Mouse (Mus musculus) midbrain, postnatal 0 days (tissue): ENCODE results near the gene Nrn1l. TPM values are rescaled to one million over a fixed set of nuclear protein-coding genes. Genes with fewer than 3 reads are reported as not detected.
A peak's percentile ranks its signal among the peaks of the same experiment; 100 is the strongest.

Source experiments
- ATAC-seq: fragments of 200-750 bp; cut with Nextera tagmentation; 2 replicates; pipeline ENCODE4 v1.8.0; 2017; ENCODE audit warnings: moderate number of reproducible peaks, mild to moderate bottlenecking, moderate TSS enrichment, moderate library complexity; ENCODE audit not compliant: low FRiP score
- DNase-seq: peaks from one replicate; pipeline ENCODE4 v3.0.0-alpha.2; 2015; ENCODE audit warnings: low spot score
- H3K27ac ChIP-seq: fragments of 300-500 bp; sonication (generic); 2 replicates; pipeline ENCODE4 v1.5.1; 2014; ENCODE audit warnings: low read depth, mild to moderate bottlenecking, low read length, mixed read lengths
- H3K27me3 ChIP-seq: fragments of 300-500 bp; sonication (generic); 2 replicates; pipeline ENCODE4 v1.6.1; 2014; ENCODE audit warnings: low read length, control low read depth, mixed read lengths; ENCODE audit not compliant: insufficient read depth
- H3K36me3 ChIP-seq: fragments of 300-500 bp; sonication (generic); 2 replicates; pipeline ENCODE4 v1.6.1; 2014; ENCODE audit warnings: low read length, control low read depth, mixed read lengths; ENCODE audit not compliant: insufficient read depth
- H3K4me1 ChIP-seq: fragments of 300-500 bp; sonication (generic); 2 replicates; pipeline ENCODE4 v1.6.1; 2014; ENCODE audit warnings: mild to moderate bottlenecking, control low read depth, antibody characterized with exemption, low read length, mixed read lengths; ENCODE audit not compliant: insufficient read depth
- H3K4me2 ChIP-seq: fragments of 300-500 bp; sonication (generic); 2 replicates; pipeline ENCODE4 v1.6.1; 2014; ENCODE audit warnings: low read depth, mild to moderate bottlenecking, low read length, mixed read lengths; ENCODE audit not compliant: poor library complexity, severe bottlenecking
- H3K4me3 ChIP-seq: fragments of 300-500 bp; sonication (generic); 2 replicates; pipeline ENCODE4 v1.5.1; 2014; ENCODE audit warnings: low read depth, mild to moderate bottlenecking, low read length, moderate library complexity
- H3K9ac ChIP-seq: fragments of 300-500 bp; sonication (generic); replicated peaks from 2 replicates; pipeline ENCODE4 v1.6.1; 2014; ENCODE audit warnings: mild to moderate bottlenecking, low read length, moderate library complexity, mixed read lengths; ENCODE audit not compliant: poor library complexity, severe bottlenecking
- H3K9me3 ChIP-seq: fragments of 300-500 bp; sonication (generic); 2 replicates; pipeline ENCODE4 v1.6.1; 2016; ENCODE audit warnings: low read length, control low read depth
- CTCF ChIP-seq: IDR thresholded peaks from 2 replicates; pipeline ENCODE4 v1.5.1; 2016; ENCODE audit warnings: antibody characterized with exemption, mild to moderate bottlenecking
- WGBS: fragments of 180-500 bp; shearing (Covaris S2); extraction: QIAGEN DNeasy Blood & Tissue Kit; methylation state at CpG from one replicate; pipeline ENCODE4 v1.1.7; 2014; 5-methylcytosine and 5-hydroxymethylcytosine counted together
- polyA plus RNA-seq: library from polyadenylated mRNA; unstranded; fragments of >200 nt; fragmentation: Nextera tagmentation; extraction: Ambion mirVana; gene quantifications from 2 replicates; pipeline ENCODE4 v1.2.1, GENCODE M21; 2015
- total RNA-seq: library from RNA; depleted of rRNA; stranded (reverse); fragments of >200 nt; gene quantifications from 2 replicates; pipeline ENCODE4 v1.2.3, GENCODE M21; 2014

Nrn1l gene
- total and polyA plus RNA-seq, 2 experiments from 2014 or later = 1.3 TPM

GRCm38 (mm10) chr8:105853178-105853577, 40.2 kb upstream of the Nrn1l start, which contains the start of gene Cenpt:
Gene Cenpt, minus strand, starts transcription at chr8:105853278.
- Histone ChIP-seq H3K27me3 (no peaks in the 10 kb centered on the region), H3K4me1 (peaks cover 17% of the 10 kb centered on the region), H3K9ac (no peak within 1 kb of the TSS), H3K27ac (no peak within 1 kb of the TSS), H3K4me2 (no peak within 1 kb of the TSS), H3K9me3 (no peaks in the 10 kb centered on the region), H3K36me3 (peaks cover 11% of the 10 kb centered on the region), H3K4me3 (peak within 1 kb of the TSS; percentile 69; the same call in 1 of the 2 replicates)
- TF ChIP-seq CTCF = no peak
- no peak for ATAC-seq
- no peak for DNase-seq
- 93% methylated on average over 3 of the region's 3 CpGs for WGBS

GRCm38 (mm10) chr8:105854303-105854702, 39.1 kb upstream of the Nrn1l start:
- no peaks in the 10 kb centered on the region for H3K27me3 ChIP-seq
- peaks cover 17% of the 10 kb centered on the region for H3K4me1 ChIP-seq
- no peak for DNase-seq
- 27% methylated on average over 8 of the region's 8 CpGs for WGBS
- TF ChIP-seq CTCF = no peak
- peak overlapping the region; percentile 84 for H3K9ac ChIP-seq
- ATAC-seq = no peak
- 0 out of 2 replicates have a peak, but pooled peaks cover under 1% of the 10 kb centered on the region for H3K36me3 ChIP-seq
- peak overlapping the region; percentile 79 for H3K4me3 ChIP-seq
- H3K27ac ChIP-seq = peak overlapping the region; percentile 88; the same call in 1 of the 2 replicates
- peak overlapping the region; percentile 33 for H3K4me2 ChIP-seq
- H3K9me3 ChIP-seq = no peaks in the 10 kb centered on the region

- DNase-seq = peak; percentile 95
- WGBS = under 1% methylated on average over 41 of the region's 43 CpGs
- Histone ChIP-seq H3K27me3 (no peaks in the 10 kb centered on the region), H3K36me3 (no peaks in the 10 kb centered on the region), H3K9ac (peak within 1 kb of the TSS; percentile 84), H3K4me2 (peak within 1 kb of the TSS; percentile 80), H3K4me3 (peak within 1 kb of the TSS; percentile 79), H3K27ac (peak within 1 kb of the TSS; percentile 88), H3K9me3 (no peaks in the 10 kb centered on the region), H3K4me1 (peaks cover 17% of the 10 kb centered on the region)
- peak; percentile 89 for TF ChIP-seq CTCF
- peak; percentile 91 for ATAC-seq
These were observed 38.6 kb upstream of the Nrn1l start, which contains the start of gene Thap11 for GRCm38 (mm10) chr8:105854715-105855216. Gene Thap11, plus strand, starts transcription at chr8:105855132.

GRCm38 (mm10) chr8:105855248-105856167, 37.9 kb upstream of the Nrn1l start:
- under 1% methylated on average over 67 of the region's 71 CpGs for WGBS
- no peaks in the 10 kb centered on the region for H3K9me3 ChIP-seq
- no peak for TF ChIP-seq CTCF
- DNase-seq (peak; percentile 44), ATAC-seq (peak; percentile 53)
- H3K36me3 ChIP-seq = no peaks in the 10 kb centered on the region
- H3K27ac ChIP-seq = peak overlapping the region; percentile 88
- H3K27me3 ChIP-seq = no peaks in the 10 kb centered on the region
- peak overlapping the region; percentile 84 for H3K9ac ChIP-seq
- peaks cover 15% of the 10 kb centered on the region for H3K4me1 ChIP-seq
- peak overlapping the region; percentile 80 for H3K4me2 ChIP-seq
- H3K4me3 ChIP-seq = peak overlapping the region; percentile 79

DNA sequence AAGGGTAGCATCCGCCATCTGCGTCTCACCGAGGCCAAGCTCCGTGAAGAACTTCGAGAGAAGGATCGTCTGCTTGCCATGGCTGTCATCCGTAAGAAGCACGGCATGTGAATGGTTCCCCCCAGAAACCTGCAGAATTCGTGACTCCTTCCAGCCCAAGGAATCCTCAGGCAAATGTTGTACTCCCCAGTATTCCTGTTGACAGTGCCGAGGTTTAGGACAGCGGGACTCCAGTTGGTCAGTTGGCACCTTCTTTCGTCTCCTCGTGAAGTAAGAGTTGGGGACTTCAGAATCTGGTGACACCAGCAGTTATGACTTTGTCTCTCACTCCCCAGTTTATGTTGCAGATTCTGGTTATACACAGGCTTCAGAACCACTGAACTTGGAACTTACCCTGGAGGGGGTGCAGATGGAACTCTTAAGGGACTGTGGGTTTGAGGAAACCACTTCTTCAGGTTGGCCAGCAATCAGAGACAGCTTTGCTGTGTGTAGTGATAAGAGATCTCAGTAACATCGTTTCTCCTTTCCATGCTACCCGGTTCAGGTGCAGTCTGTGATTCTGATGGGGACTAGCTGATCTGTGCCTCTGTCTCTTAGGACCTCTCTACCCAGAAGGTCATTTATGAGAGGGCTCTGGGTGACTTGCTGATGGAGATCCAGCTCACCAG, 37.1 kb upstream of the Nrn1l start:
- Histone ChIP-seq H3K27ac (peak overlapping the region; percentile 88; the same call in 1 of the 2 replicates), H3K9me3 (no peaks in the 10 kb centered on the region), H3K36me3 (no peaks in the 10 kb centered on the region), H3K4me1 (peaks cover 11% of the 10 kb centered on the region; the same call in 1 of the 2 replicates), H3K27me3 (no peaks in the 10 kb centered on the region), H3K4me3 (peak overlapping the region; percentile 79), H3K4me2 (peak overlapping the region; percentile 80), H3K9ac (peak overlapping the region; percentile 84)
- no peak for TF ChIP-seq CTCF
- ATAC-seq (no peak), DNase-seq (no peak)
- WGBS = 25% methylated on average over 15 of the region's 15 CpGs
